Mouse (Mus musculus): Measurements from ENCODE around the gene Slc16a6.

The Slc16a6 gene

GRCm38 (mm10) chr11:109414802-109415201 is 58.6 kb downstream of the Slc16a6 start:
- DNase-seq (ENCODE audit: low spot score), result no peak

- no peak for DNase-seq (ENCODE audit: low spot score)
These were observed 59.8 kb downstream of the Slc16a6 start, which contains the start of gene 9930022D16Rik for GRCm38 (mm10) chr11:109413617-109414016. 9930022D16Rik (plus strand) TSS chr11:109413917.

GRCm38 (mm10) chr11:109410197-109410980 is 63.0 kb downstream of the Slc16a6 start:
- DNase-seq (ENCODE audit: low spot score), result no peak

GRCm38 (mm10) chr11:109406431-109406830 is 67.0 kb downstream of the Slc16a6 start:
- DNase-seq (ENCODE audit: low spot score), result no peak

All from ovary, adult 18-20 months (tissue).